Mouse (Mus musculus) neural tube, embryonic 11.5 days (tissue): ENCODE measurements around the gene 1700049E17Rik1. TPM values are rescaled to one million over a fixed set of nuclear protein-coding genes. Genes with fewer than 3 reads are reported as not detected.
"Not testable (repeated sequence)": the region's sequence is repeated elsewhere in the genome, so short reads cannot be mapped to it uniquely, and the experiment has no call there.

ENCODE experiments used
- ATAC-seq: fragments of 200-750 bp; cut with Nextera tagmentation; 2 replicates; pipeline ENCODE4 v1.8.0; 2017; ENCODE audit warnings: moderate number of reproducible peaks, mild to moderate bottlenecking, moderate TSS enrichment, moderate library complexity; ENCODE audit not compliant: insufficient read depth, low FRiP score, low TSS enrichment
- DNase-seq: peaks from one replicate; pipeline ENCODE4 v3.0.0-alpha.2; 2015; ENCODE audit warnings: low spot score
- H3K27ac ChIP-seq: fragments of 300-500 bp; sonication (generic); 2 replicates; pipeline ENCODE4 v1.5.1; 2014; ENCODE audit warnings: low read depth, mild to moderate bottlenecking, low read length
- H3K27me3 ChIP-seq: fragments of 300-500 bp; sonication (generic); 2 replicates; pipeline ENCODE4 v1.6.1; 2014; ENCODE audit warnings: mild to moderate bottlenecking, low read length, mixed read lengths; ENCODE audit not compliant: control insufficient read depth, insufficient read depth
- H3K36me3 ChIP-seq: fragments of 300-500 bp; sonication (generic); 2 replicates; pipeline ENCODE4 v1.6.1; 2014; ENCODE audit warnings: mild to moderate bottlenecking, low read length, moderate library complexity, mixed read lengths; ENCODE audit not compliant: control insufficient read depth, insufficient read depth
- H3K4me1 ChIP-seq: fragments of 300-500 bp; sonication (generic); 2 replicates; pipeline ENCODE4 v1.6.1; 2014; ENCODE audit warnings: low read length, mixed read lengths; ENCODE audit not compliant: control insufficient read depth, insufficient read depth
- H3K4me2 ChIP-seq: fragments of 300-500 bp; sonication (generic); 2 replicates; pipeline ENCODE4 v1.6.1; 2014; ENCODE audit warnings: low read depth, mild to moderate bottlenecking, moderate library complexity
- H3K4me3 ChIP-seq: fragments of 300-500 bp; sonication (generic); 2 replicates; pipeline ENCODE4 v1.5.1; 2014; ENCODE audit warnings: low read depth, low read length
- H3K9ac ChIP-seq: fragments of 300-500 bp; sonication (generic); 2 replicates; pipeline ENCODE4 v1.6.1; 2014; ENCODE audit warnings: mild to moderate bottlenecking, low read length
- H3K9me3 ChIP-seq: fragments of 300-500 bp; sonication (generic); 2 replicates; pipeline ENCODE4 v1.6.1; 2016; ENCODE audit warnings: low read length; ENCODE audit not compliant: control insufficient read depth
- WGBS: fragments of 180-500 bp; shearing (Covaris S2); extraction: QIAGEN DNeasy Blood & Tissue Kit; methylation state at CpG from one replicate; pipeline ENCODE4 v1.1.7; 2014; 5-methylcytosine and 5-hydroxymethylcytosine counted together
- polyA plus RNA-seq: library from polyadenylated mRNA; unstranded; fragments of >200 nt; fragmentation: Nextera tagmentation; extraction: Ambion mirVana; gene quantifications from 2 replicates; pipeline ENCODE4 v1.2.1, GENCODE M21; 2014

1700049E17Rik1 gene
- polyA plus RNA-seq: not detected in 2 replicates

DNA sequence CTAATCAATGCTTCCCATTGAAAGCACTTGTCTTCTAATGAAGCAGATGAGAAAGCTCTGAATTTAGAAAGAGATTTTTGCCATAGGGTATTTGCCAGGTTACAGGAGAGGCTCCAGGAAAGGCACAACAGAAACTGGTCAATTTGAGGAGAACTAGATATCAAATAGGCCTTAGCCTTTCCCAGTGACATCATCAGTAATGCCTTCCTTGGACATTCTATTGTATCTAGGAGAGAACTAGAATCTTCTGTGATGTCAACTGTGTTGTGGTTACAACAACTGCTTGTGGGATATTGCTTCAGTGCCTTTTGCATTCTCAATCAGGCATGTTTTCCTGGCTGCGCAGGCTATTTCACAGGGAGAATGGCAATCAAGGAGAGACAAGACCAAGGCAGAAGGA, at the start of gene 1700049E17Rik1:
Gene 1700049E17Rik1 (plus strand): TSS at position 301 of the 400 bp plus-strand sequence.
- not testable (repeated sequence) for H3K9ac ChIP-seq, H3K4me2 ChIP-seq, H3K4me1 ChIP-seq, H3K4me3 ChIP-seq, H3K27ac ChIP-seq, DNase-seq, H3K27me3 ChIP-seq, ATAC-seq, H3K36me3 ChIP-seq, H3K9me3 ChIP-seq
- WGBS: no CpG with 5 or more reads among the region's 1 CpGs

DNA sequence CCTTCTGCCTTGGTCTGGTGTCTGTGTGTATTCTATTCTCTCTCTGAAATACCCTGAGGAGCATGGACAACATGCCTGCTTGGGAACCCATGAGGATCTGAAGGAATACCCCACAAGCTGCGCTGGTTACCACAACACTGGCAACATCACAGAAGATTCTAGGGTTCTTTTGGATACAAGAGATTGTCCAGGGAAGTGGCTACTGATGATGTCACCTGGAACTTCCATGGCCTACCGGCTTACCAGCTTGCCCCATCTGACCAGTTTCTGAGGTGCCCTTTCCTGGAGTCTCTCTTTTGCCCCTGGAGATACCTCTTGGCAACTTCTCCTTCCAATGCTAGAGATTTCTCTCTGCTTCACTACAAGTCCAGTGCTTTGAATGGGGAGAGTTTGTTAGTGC, 17.6 kb upstream of the 1700049E17Rik1 start, which contains the start of gene Gm7980:
Gene Gm7980 (minus strand): TSS at position 101 of the 400 bp plus-strand sequence.
- not testable (repeated sequence) for H3K4me2 ChIP-seq, H3K27ac ChIP-seq, H3K4me1 ChIP-seq, H3K36me3 ChIP-seq, H3K9me3 ChIP-seq, H3K9ac ChIP-seq, ATAC-seq, H3K27me3 ChIP-seq, DNase-seq, H3K4me3 ChIP-seq
- WGBS: no CpG with 5 or more reads among the region's 2 CpGs

DNA sequence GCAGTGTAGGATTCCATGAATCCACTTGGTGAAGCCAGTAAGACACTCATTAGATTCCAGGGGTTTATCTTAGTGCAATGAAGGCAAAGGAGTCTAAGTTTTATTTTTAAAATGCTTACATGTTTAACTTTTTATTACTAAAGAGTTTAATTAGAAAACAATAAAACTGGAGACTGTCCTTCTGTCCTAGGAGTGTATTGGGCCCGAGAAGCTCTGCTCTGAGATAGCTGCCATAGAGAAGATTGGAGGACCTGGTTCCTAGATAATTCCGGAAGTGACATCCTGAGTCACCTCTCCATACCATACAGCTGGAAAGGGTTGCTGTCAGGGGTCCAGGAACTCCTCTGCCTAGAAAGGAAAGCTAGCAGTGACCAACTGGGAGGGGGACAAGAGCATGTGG, 18.9 kb downstream of the 1700049E17Rik1 start, which contains the start of gene 1700024B05Rik:
Gene 1700024B05Rik (plus strand): TSS at position 301 of the 400 bp plus-strand sequence.
- WGBS: 81% methylated on average over 1 of the region's 2 CpGs
- H3K27me3 ChIP-seq, H3K4me3 ChIP-seq, H3K9me3 ChIP-seq, H3K27ac ChIP-seq, DNase-seq, H3K9ac ChIP-seq, H3K4me2 ChIP-seq, H3K36me3 ChIP-seq, ATAC-seq, H3K4me1 ChIP-seq: not testable (repeated sequence)

DNA sequence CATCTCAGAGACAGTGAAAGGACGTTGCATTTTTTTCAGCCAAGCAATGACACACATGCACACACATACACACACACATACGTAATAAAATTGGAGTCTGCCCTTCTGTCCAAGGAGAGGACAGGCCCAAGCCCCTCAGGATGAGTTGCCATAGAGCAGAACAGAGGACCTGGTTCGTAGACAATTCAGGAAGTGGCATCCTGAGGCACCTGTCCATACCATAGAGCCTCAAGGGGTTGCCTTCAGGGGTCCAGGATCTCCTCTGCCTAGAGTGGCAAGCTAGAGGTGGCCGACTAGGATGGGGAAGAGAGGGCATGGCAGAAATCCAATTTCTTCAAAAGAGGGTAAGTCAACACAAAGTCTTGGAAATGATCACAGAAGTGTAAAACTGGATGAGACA, 39.3 kb downstream of the 1700049E17Rik1 start:
- not testable (repeated sequence) for H3K4me1 ChIP-seq, H3K9me3 ChIP-seq, H3K4me3 ChIP-seq, H3K4me2 ChIP-seq, DNase-seq, H3K36me3 ChIP-seq, H3K9ac ChIP-seq, ATAC-seq, H3K27ac ChIP-seq, H3K27me3 ChIP-seq
- whole genome bisulfite sequencing: 75% methylated on average over 4 of the region's 4 CpGs

DNA sequence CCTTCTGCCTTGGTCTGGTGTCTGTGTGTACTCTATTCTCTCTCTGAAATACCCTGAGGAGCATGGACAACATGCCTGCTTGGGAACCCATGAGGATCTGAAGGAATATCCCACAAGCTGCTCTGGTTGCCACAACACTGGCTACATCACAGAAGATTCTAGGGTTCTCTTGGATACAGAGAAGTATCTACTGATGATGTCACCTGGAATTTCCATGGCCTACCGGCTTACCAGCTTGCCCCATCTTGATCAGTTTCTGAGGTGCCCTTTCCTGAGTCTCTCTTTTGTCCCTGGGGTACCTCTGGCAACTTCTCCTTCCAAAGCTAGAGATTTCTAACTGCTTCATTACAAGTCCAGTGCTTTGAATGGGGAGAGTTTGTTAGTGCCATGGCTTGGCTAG, 43.1 kb downstream of the 1700049E17Rik1 start, which contains the start of gene Gm6401:
Gene Gm6401 (minus strand): TSS at position 101 of the 400 bp plus-strand sequence.
- not testable (repeated sequence) for H3K36me3 ChIP-seq, H3K9ac ChIP-seq, H3K4me2 ChIP-seq, H3K4me3 ChIP-seq, DNase-seq, H3K27ac ChIP-seq, ATAC-seq, H3K27me3 ChIP-seq, H3K4me1 ChIP-seq, H3K9me3 ChIP-seq
- WGBS: 92% methylated on average over 1 of the region's 1 CpGs

DNA sequence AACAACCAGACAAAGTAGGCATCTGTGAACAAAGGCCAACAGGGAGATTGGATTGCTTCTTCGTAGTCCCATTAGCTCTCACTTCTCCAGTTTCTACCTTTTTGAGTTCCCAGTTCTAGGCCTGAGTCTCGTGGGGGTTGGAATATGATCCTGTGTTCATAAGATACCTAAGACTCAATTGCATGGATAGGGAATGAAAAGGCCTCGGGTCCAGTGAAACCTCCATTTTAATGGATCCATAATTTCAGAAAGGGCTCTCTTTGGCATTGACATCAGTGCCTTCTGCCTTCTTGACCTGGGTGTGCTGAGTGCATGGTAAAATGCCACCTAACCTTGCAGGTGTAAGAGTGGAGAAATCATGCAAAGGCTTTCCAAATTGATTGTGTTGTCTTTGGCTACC, 43.8 kb downstream of the 1700049E17Rik1 start:
- not testable (repeated sequence) for H3K27me3 ChIP-seq, H3K9ac ChIP-seq, H3K9me3 ChIP-seq, ATAC-seq, H3K27ac ChIP-seq, H3K4me2 ChIP-seq, H3K36me3 ChIP-seq, H3K4me3 ChIP-seq, DNase-seq, H3K4me1 ChIP-seq
- WGBS: 69% methylated on average over 3 of the region's 3 CpGs

Other genes starting within 250 kb of the 1700049E17Rik1 start
- not detected in 2 replicates for gene Gm8068, start 223.1 kb upstream of the 1700049E17Rik1 start, polyA plus RNA-seq
- not detected in 2 replicates for gene Gm7929, start 174.3 kb upstream of the 1700049E17Rik1 start, polyA plus RNA-seq
- not detected in 2 replicates for gene Gm47189, start 152.5 kb upstream of the 1700049E17Rik1 start, polyA plus RNA-seq
- not detected in 2 replicates for gene Gm7980, start 17.7 kb upstream of the 1700049E17Rik1 start, polyA plus RNA-seq
- gene 1700024B05Rik, start 19.0 kb downstream of the 1700049E17Rik1 start, polyA plus RNA-seq: not detected in 2 replicates
- gene Gm6401, start 43.0 kb downstream of the 1700049E17Rik1 start, polyA plus RNA-seq: not detected in 2 replicates
- gene Gm3543, start 58.4 kb downstream of the 1700049E17Rik1 start, polyA plus RNA-seq: not detected in 2 replicates
- not detected in 2 replicates for gene Gm7951, start 192.4 kb downstream of the 1700049E17Rik1 start, polyA plus RNA-seq
- gene Gm17027, start 237.7 kb downstream of the 1700049E17Rik1 start, polyA plus RNA-seq: not detected in 2 replicates